Mouse (Mus musculus): ENCODE data around the gene Llgl1. TPM values are rescaled to one million over a fixed set of nuclear protein-coding genes. Genes with fewer than 3 reads are reported as not detected.

Llgl1 gene
- polyA plus RNA-seq, 1 experiment = 28.7 TPM

- Histone ChIP-seq H3K9ac (ENCODE audit: low read depth, poor library complexity, severe bottlenecking) (no peak overlapping the region), H3K4me1 (ENCODE audit: control insufficient read depth, insufficient read depth, low read length) (no peaks in the 10 kb centered on the region), H3K27ac (ENCODE audit: insufficient read depth, low read length) (no peak overlapping the region), H3K36me3 (ENCODE audit: control insufficient read depth, insufficient read depth, low read length, poor library complexity, severe bottlenecking) (peaks cover 1% of the 10 kb centered on the region), H3K9me3 (replicated peaks; ENCODE audit: control insufficient read depth, insufficient read depth, low read length, poor library complexity, severe bottlenecking) (no peaks in the 10 kb centered on the region), H3K27me3 (ENCODE audit: control insufficient read depth, insufficient read depth, low read length, poor library complexity, severe bottlenecking) (no peaks in the 10 kb centered on the region), H3K4me3 (ENCODE audit: low read depth, low read length) (no peak overlapping the region)
- TF ChIP-seq EP300 (IDR thresholded peaks at IDR 0.05; ENCODE audit: insufficient read depth, low read depth, low read length) (no peak), POLR2A (IDR thresholded peaks at IDR 0.05; ENCODE audit: insufficient read depth, low read length) (no peak), CTCF (IDR thresholded peaks at IDR 0.05; ENCODE audit: low read depth, low read length) (no peak)
These were observed 12.5 kb downstream of the Llgl1 start for GRCm38 (mm10) chr11:60712040-60712439.

GRCm38 (mm10) chr11:60712639-60713255 lies 13.2 kb downstream of the Llgl1 start:
- TF ChIP-seq CTCF (IDR thresholded peaks at IDR 0.05; ENCODE audit: low read depth, low read length) (no peak), POLR2A (IDR thresholded peaks at IDR 0.05; ENCODE audit: insufficient read depth, low read length) (no peak), EP300 (IDR thresholded peaks at IDR 0.05; ENCODE audit: insufficient read depth, low read depth, low read length) (no peak)
- H3K4me3 ChIP-seq (ENCODE audit: low read depth, low read length) = no peak overlapping the region
- H3K27ac ChIP-seq (ENCODE audit: insufficient read depth, low read length) = no peak overlapping the region
- no peaks in the 10 kb centered on the region for H3K4me1 ChIP-seq (ENCODE audit: control insufficient read depth, insufficient read depth, low read length)
- H3K9me3 ChIP-seq (replicated peaks; ENCODE audit: control insufficient read depth, insufficient read depth, low read length, poor library complexity, severe bottlenecking) = no peaks in the 10 kb centered on the region
- no peaks in the 10 kb centered on the region; the same call in none of the 2 replicates for H3K36me3 ChIP-seq (ENCODE audit: control insufficient read depth, insufficient read depth, low read length, poor library complexity, severe bottlenecking)
- H3K27me3 ChIP-seq (ENCODE audit: control insufficient read depth, insufficient read depth, low read length, poor library complexity, severe bottlenecking) = no peaks in the 10 kb centered on the region
- no peak overlapping the region for H3K9ac ChIP-seq (ENCODE audit: low read depth, poor library complexity, severe bottlenecking)

GRCm38 (mm10) chr11:60715833-60716232 lies 16.3 kb downstream of the Llgl1 start:
- H3K9me3 ChIP-seq (replicated peaks; ENCODE audit: control insufficient read depth, insufficient read depth, low read length, poor library complexity, severe bottlenecking) = no peaks in the 10 kb centered on the region
- H3K9ac ChIP-seq (ENCODE audit: low read depth, poor library complexity, severe bottlenecking) = no peak overlapping the region
- no peaks in the 10 kb centered on the region for H3K4me1 ChIP-seq (ENCODE audit: control insufficient read depth, insufficient read depth, low read length)
- TF ChIP-seq EP300 (IDR thresholded peaks at IDR 0.05; ENCODE audit: insufficient read depth, low read depth, low read length) = no peak
- TF ChIP-seq CTCF (IDR thresholded peaks at IDR 0.05; ENCODE audit: low read depth, low read length) = no peak
- TF ChIP-seq POLR2A (IDR thresholded peaks at IDR 0.05; ENCODE audit: insufficient read depth, low read length) = no peak
- no peaks in the 10 kb centered on the region; the same call in none of the 2 replicates for H3K36me3 ChIP-seq (ENCODE audit: control insufficient read depth, insufficient read depth, low read length, poor library complexity, severe bottlenecking)
- H3K27me3 ChIP-seq (ENCODE audit: control insufficient read depth, insufficient read depth, low read length, poor library complexity, severe bottlenecking) = no peaks in the 10 kb centered on the region
- H3K4me3 ChIP-seq (ENCODE audit: low read depth, low read length) = no peak overlapping the region
- no peak overlapping the region for H3K27ac ChIP-seq (ENCODE audit: insufficient read depth, low read length)

- H3K36me3 ChIP-seq (ENCODE audit: control insufficient read depth, insufficient read depth, low read length, poor library complexity, severe bottlenecking) = no peaks in the 10 kb centered on the region; the same call in none of the 2 replicates
- H3K4me3 ChIP-seq (ENCODE audit: low read depth, low read length) = no peak overlapping the region
- TF ChIP-seq EP300 (IDR thresholded peaks at IDR 0.05; ENCODE audit: insufficient read depth, low read depth, low read length) (no peak), CTCF (IDR thresholded peaks at IDR 0.05; ENCODE audit: low read depth, low read length) (no peak), POLR2A (IDR thresholded peaks at IDR 0.05; ENCODE audit: insufficient read depth, low read length) (no peak)
These were observed 19.7 kb downstream of the Llgl1 start for GRCm38 (mm10) chr11:60719263-60719662.

GRCm38 (mm10) chr11:60726601-60727391 lies 27.3 kb downstream of the Llgl1 start, which contains the start of gene Flii:
Flii (minus strand) TSS chr11:60727263.
- H3K9me3 ChIP-seq (replicated peaks; ENCODE audit: control insufficient read depth, insufficient read depth, low read length, poor library complexity, severe bottlenecking) = no peaks in the 10 kb centered on the region
- peak within 1 kb of the TSS; percentile 82 for H3K9ac ChIP-seq (ENCODE audit: low read depth, poor library complexity, severe bottlenecking)
- TF ChIP-seq CTCF (IDR thresholded peaks at IDR 0.05; ENCODE audit: low read depth, low read length) (no peak), EP300 (IDR thresholded peaks at IDR 0.05; ENCODE audit: insufficient read depth, low read depth, low read length) (no peak), POLR2A (IDR thresholded peaks at IDR 0.05; ENCODE audit: insufficient read depth, low read length) (no peak)
- no peaks in the 10 kb centered on the region for H3K4me1 ChIP-seq (ENCODE audit: control insufficient read depth, insufficient read depth, low read length)
- no peak within 1 kb of the TSS for H3K27ac ChIP-seq (ENCODE audit: insufficient read depth, low read length)
- no peaks in the 10 kb centered on the region for H3K36me3 ChIP-seq (ENCODE audit: control insufficient read depth, insufficient read depth, low read length, poor library complexity, severe bottlenecking)
- peak within 1 kb of the TSS; percentile 82 for H3K4me3 ChIP-seq (ENCODE audit: low read depth, low read length)
- H3K27me3 ChIP-seq (ENCODE audit: control insufficient read depth, insufficient read depth, low read length, poor library complexity, severe bottlenecking) = no peaks in the 10 kb centered on the region

More at GRCm38 (mm10) chr11:60719263-60719662, 19.7 kb downstream of the Llgl1 start:
- no peaks in the 10 kb centered on the region for H3K27me3 ChIP-seq (ENCODE audit: control insufficient read depth, insufficient read depth, low read length, poor library complexity, severe bottlenecking)
- no peak overlapping the region for H3K27ac ChIP-seq (ENCODE audit: insufficient read depth, low read length)
- H3K4me1 ChIP-seq (ENCODE audit: control insufficient read depth, insufficient read depth, low read length) = no peaks in the 10 kb centered on the region
- no peak overlapping the region for H3K9ac ChIP-seq (ENCODE audit: low read depth, poor library complexity, severe bottlenecking)
- no peaks in the 10 kb centered on the region for H3K9me3 ChIP-seq (replicated peaks; ENCODE audit: control insufficient read depth, insufficient read depth, low read length, poor library complexity, severe bottlenecking)

All from ES-Bruce4 (cell line).